ENCODE assay signal across 15 mouse cellular contexts in genomic region chr1:133239813-133240160, GRCm38 (mm10).
A peak's percentile ranks its signal among the peaks of the same experiment; 100 is the strongest.
DNase-seq lines count a peak whose midpoint lies in the region; ATAC-seq and TF ChIP-seq lines count a peak whose summit lies in the region.
"Had no signal": no experiment of that assay in that cellular context is flagged by ENCODE, and none has a peak within 500 bp of the region (broad histone marks: within the 10 kb centered on the region; RNA-seq: fewer than 3 reads in every experiment).

No protein-coding gene starts in this region.

- no peak for ATAC-seq in embryonic facial prominence, embryonic 13.5 days (ENCODE audit: insufficient number of reproducible peaks, insufficient read depth, low FRiP score, low TSS enrichment, low read depth)
- no peak for ATAC-seq in heart, embryonic 16.5 days (replicated peaks; ENCODE audit: extremely low read depth, insufficient read depth, low FRiP score)
- no peak for ATAC-seq in stomach, embryonic 16.5 days (ENCODE audit: insufficient read depth, low FRiP score)
- no peak for ATAC-seq in megakaryocyte progenitor cell, adult 5-6 weeks (replicated peaks; ENCODE audit: poor library complexity)

- TF ChIP-seq CTCF in left cerebral cortex, adult 2 months (IDR thresholded peaks at IDR 0.05): no peak

- H3K4me3 ChIP-seq in embryonic facial prominence, embryonic 13.5 days: no peak overlapping the region
- H3K4me3 ChIP-seq in embryonic facial prominence, embryonic 10.5 days: no peak overlapping the region
- H3K4me3 ChIP-seq in heart, embryonic 16.5 days (ENCODE audit: low read length): no peak overlapping the region
- H3K4me3 ChIP-seq in left cerebral cortex, adult 2 months: no peak overlapping the region
- no peak overlapping the region for H3K4me3 ChIP-seq in stomach, embryonic 16.5 days (replicated peaks; ENCODE audit: low read length)
- H3K4me3 ChIP-seq: liver, embryonic 15.5 days; midbrain, embryonic 10.5 days had no signal

- peak overlapping the region; percentile 80 for H3K27ac ChIP-seq in embryonic facial prominence, embryonic 13.5 days
- no peak overlapping the region for H3K27ac ChIP-seq in embryonic facial prominence, embryonic 10.5 days (replicated peaks)
- H3K27ac ChIP-seq in heart, embryonic 16.5 days (ENCODE audit: low read length): 0 out of 2 replicates have a peak overlapping the region, but pooled peaks have one; percentile 37
- H3K27ac ChIP-seq in left cerebral cortex, adult 2 months: peak overlapping the region; percentile 24; the same call in 1 of the 2 replicates
- peak overlapping the region; percentile 57 for H3K27ac ChIP-seq in stomach, embryonic 16.5 days (ENCODE audit: low read length)
- H3K27ac ChIP-seq: hindbrain, embryonic 14.5 days; liver, embryonic 15.5 days had no signal

- intact Hi-C loops in left cerebral cortex, adult 2 months (cut with DNase I): loop anchor here (5.0 kb wide), 1 partner anchor 128 kb away; no protein-coding TSS in a partner anchor
- intact Hi-C loops in left cerebral cortex, postnatal 25 days (cut with DNase I): no loop called here

- no peak overlapping the region for H3K4me2 ChIP-seq in embryonic facial prominence, embryonic 13.5 days
- no peak overlapping the region for H3K4me2 ChIP-seq in heart, embryonic 16.5 days (ENCODE audit: low read depth, low read length)
- no peak overlapping the region for H3K4me2 ChIP-seq in stomach, embryonic 16.5 days (ENCODE audit: low read depth, low read length)
- H3K4me2 ChIP-seq: hindbrain, embryonic 14.5 days; liver, embryonic 15.5 days had no signal

- no peak overlapping the region for H3K9ac ChIP-seq in embryonic facial prominence, embryonic 13.5 days
- H3K9ac ChIP-seq in heart, embryonic 16.5 days (ENCODE audit: low read length): no peak overlapping the region; the same call in 1 of the 2 replicates
- H3K9ac ChIP-seq in stomach, embryonic 16.5 days (ENCODE audit: low read length): no peak overlapping the region
- H3K9ac ChIP-seq: hindbrain, embryonic 14.5 days; liver, embryonic 15.5 days had no signal

- H3K4me1 ChIP-seq in embryonic facial prominence, embryonic 13.5 days: peaks cover 55% of the 10 kb centered on the region
- H3K4me1 ChIP-seq in embryonic facial prominence, embryonic 10.5 days: peaks cover 55% of the 10 kb centered on the region
- peaks cover 55% of the 10 kb centered on the region for H3K4me1 ChIP-seq in heart, embryonic 16.5 days (ENCODE audit: control insufficient read depth, insufficient read depth, low read length)
- H3K4me1 ChIP-seq in stomach, embryonic 16.5 days (ENCODE audit: control insufficient read depth, insufficient read depth, low read length): peaks cover 52% of the 10 kb centered on the region

- no peaks in the 10 kb centered on the region for H3K27me3 ChIP-seq in embryonic facial prominence, embryonic 13.5 days
- peaks cover 6% of the 10 kb centered on the region; the same call in 1 of the 2 replicates for H3K27me3 ChIP-seq in embryonic facial prominence, embryonic 10.5 days (replicated peaks; ENCODE audit: low read depth, poor library complexity, severe bottlenecking)
- no peaks in the 10 kb centered on the region for H3K27me3 ChIP-seq in heart, embryonic 16.5 days (ENCODE audit: control insufficient read depth, insufficient read depth, low read length)
- H3K27me3 ChIP-seq in stomach, embryonic 16.5 days (ENCODE audit: control insufficient read depth, insufficient read depth, low read length): no peaks in the 10 kb centered on the region

- 67% methylated on average over 6 of the region's 6 CpGs for WGBS in embryonic facial prominence, embryonic 13.5 days
- 82% methylated on average over 6 of the region's 6 CpGs for WGBS in embryonic facial prominence, embryonic 10.5 days
- WGBS in heart, embryonic 16.5 days: 77% methylated on average over 6 of the region's 6 CpGs
- WGBS in stomach, embryonic 16.5 days: 74% methylated on average over 6 of the region's 6 CpGs

- no peaks in the 10 kb centered on the region for H3K9me3 ChIP-seq in embryonic facial prominence, embryonic 13.5 days
- no peaks in the 10 kb centered on the region for H3K9me3 ChIP-seq in embryonic facial prominence, embryonic 10.5 days
- no peaks in the 10 kb centered on the region for H3K9me3 ChIP-seq in heart, embryonic 16.5 days (replicated peaks; ENCODE audit: control insufficient read depth, low read length)
- H3K9me3 ChIP-seq in stomach, embryonic 16.5 days (replicated peaks; ENCODE audit: control insufficient read depth, low read length): 0 out of 2 replicates have a peak, but pooled peaks cover 7% of the 10 kb centered on the region
- H3K9me3 ChIP-seq: liver, embryonic 15.5 days; midbrain, embryonic 10.5 days had no signal

- DNase-seq in embryonic facial prominence, embryonic 10.5 days (ENCODE audit: low spot score): no peak
- no peak for DNase-seq in heart, adult 18-20 months
- no peak for DNase-seq in left cerebral cortex, adult 2 months (ENCODE audit: extremely low spot score in 1 of 2, low spot score in 2 of 2)
- no peak for DNase-seq in left cerebral cortex, postnatal 25 days (ENCODE audit: low spot score in 2 of 2)
- DNase-seq: adrenal gland, postnatal 10 days; cerebellum, adult 11-12 months; gastrocnemius, postnatal 14 days; thymus, postnatal 25 days had no signal

- H3K36me3 ChIP-seq in embryonic facial prominence, embryonic 13.5 days: no peaks in the 10 kb centered on the region
- H3K36me3 ChIP-seq in embryonic facial prominence, embryonic 10.5 days (replicated peaks): no peaks in the 10 kb centered on the region
- 0 out of 2 replicates have a peak, but pooled peaks cover 4% of the 10 kb centered on the region for H3K36me3 ChIP-seq in heart, embryonic 16.5 days (ENCODE audit: control insufficient read depth, insufficient read depth)
- H3K36me3 ChIP-seq in stomach, embryonic 16.5 days (ENCODE audit: control insufficient read depth, insufficient read depth, low read length): no peaks in the 10 kb centered on the region
- H3K36me3 ChIP-seq: liver, embryonic 15.5 days had no signal
